Mouse (Mus musculus) cortical plate, adult 2 months (tissue): ENCODE measurements around the gene Gas2l1.

ENCODE experiments used
- CTCF ChIP-seq: fragments of 200-500 bp; IDR thresholded peaks from 2 replicates; pipeline ENCODE4 v1.5.1; 2011; ENCODE audit warnings: mild to moderate bottlenecking, control low read depth, low read length; ENCODE audit not compliant: insufficient read depth; ENCODE audit errors: extremely low read depth
- POLR2A ChIP-seq: fragments of 200-500 bp; IDR thresholded peaks from 2 replicates; pipeline ENCODE4 v1.6.1; 2011; ENCODE audit warnings: mild to moderate bottlenecking, low read length, control low read depth; ENCODE audit not compliant: insufficient read depth; ENCODE audit errors: extremely low read depth

DNA sequence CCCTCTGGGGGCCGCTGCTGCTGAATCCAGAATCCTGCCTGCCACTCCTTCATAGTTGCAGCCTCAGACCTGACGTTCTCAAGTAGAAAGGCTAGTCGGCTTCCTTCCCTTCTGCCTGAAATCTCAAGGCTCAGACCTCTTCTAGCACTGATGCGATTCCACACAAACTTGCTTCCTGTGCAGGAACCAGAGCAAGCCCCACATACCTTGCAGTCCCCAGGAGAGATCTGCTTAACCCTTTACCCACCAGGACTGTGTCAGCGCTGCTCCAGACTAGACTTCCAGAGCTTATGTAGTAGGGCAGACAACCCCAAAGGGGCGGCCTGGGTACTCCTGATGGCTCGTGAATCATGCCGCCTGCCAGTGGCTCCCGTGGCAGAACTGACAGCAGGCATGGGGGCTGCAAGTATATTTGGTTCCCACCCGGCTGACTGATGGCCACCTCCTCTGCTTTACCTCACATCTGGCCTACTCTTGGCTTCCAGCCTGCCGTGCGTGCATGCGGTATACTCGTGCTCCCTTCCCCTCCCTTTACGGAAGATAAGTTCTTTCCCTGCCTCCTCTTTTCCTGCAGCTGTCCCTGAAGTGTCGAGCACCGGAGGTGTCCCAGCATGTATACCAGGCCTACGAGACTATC, 23.9 kb downstream of the Gas2l1 start:
- TF ChIP-seq POLR2A (no peak), CTCF (no peak)
